Mouse (Mus musculus) layer of hippocampus, adult 2 months (tissue): ENCODE measurements around the gene Cd3e. TPM values are rescaled to one million over a fixed set of nuclear protein-coding genes. Genes with fewer than 3 reads are reported as not detected.
"Not testable (repeated sequence)": the region's sequence is repeated elsewhere in the genome, so short reads cannot be mapped to it uniquely, and the experiment has no call there.

Source experiments
- DNase-seq, 2 experiments: peaks; one replicate each; pipeline ENCODE4 v3.0.0; 2022; ENCODE audit warnings: low spot score in 2 of 2
- H3K27ac ChIP-seq: fragments of 200-600 bp; 2 replicates; pipeline ENCODE4 v1.8.1; 2022
- H3K4me3 ChIP-seq: fragments of 200-600 bp; 2 replicates; pipeline ENCODE4 v1.8.1; 2022; ENCODE audit warnings: mild to moderate bottlenecking
- CTCF ChIP-seq: fragments of 200-600 bp; conservative IDR thresholded peaks from 2 replicates; pipeline ENCODE4 v1.8.1; 2022; ENCODE audit warnings: antibody characterized with exemption, mild to moderate bottlenecking, moderate library complexity
- total RNA-seq, 2 experiments: library from RNA; stranded (reverse); gene quantifications; 2 replicates each; pipeline ENCODE4 v1.2.3; 2021

Gene Cd3e
- total RNA-seq, 2 experiments from 2014 or later = not detected

GRCm38 (mm10) chr9:44981676-44982075 lies 27.8 kb downstream of the Cd3e start, which contains the start of gene Cd3d:
TSS of gene Cd3d (plus strand) at chr9:44981786.
- no peak for TF ChIP-seq CTCF
- DNase-seq = no peak
- no peak within 1 kb of the TSS for H3K27ac ChIP-seq
- no peak within 1 kb of the TSS for H3K4me3 ChIP-seq

- H3K27ac ChIP-seq = no peak overlapping the region
- no peak for TF ChIP-seq CTCF
- no peak overlapping the region for H3K4me3 ChIP-seq
- no peak for DNase-seq
Measured at GRCm38 (mm10) chr9:44981104-44981503, 28.3 kb downstream of the Cd3e start.

GRCm38 (mm10) chr9:44980242-44980641 lies 29.2 kb downstream of the Cd3e start, which contains the start of gene Cd3g:
TSS of gene Cd3g (minus strand) at chr9:44980431.
- DNase-seq = no peak
- no peak for TF ChIP-seq CTCF
- no peak within 1 kb of the TSS for H3K27ac ChIP-seq
- H3K4me3 ChIP-seq = no peak within 1 kb of the TSS

GRCm38 (mm10) chr9:44979806-44980205 lies 29.6 kb downstream of the Cd3e start:
- H3K4me3 ChIP-seq = no peak overlapping the region
- H3K27ac ChIP-seq = no peak overlapping the region
- TF ChIP-seq CTCF = no peak
- no peak for DNase-seq

- TF ChIP-seq CTCF = no peak
- DNase-seq = no peak
- no peak overlapping the region for H3K27ac ChIP-seq
Measured at GRCm38 (mm10) chr9:44977813-44978212, 31.6 kb downstream of the Cd3e start.

GRCm38 (mm10) chr9:44969450-44969849 lies 40.0 kb downstream of the Cd3e start:
- no peak for DNase-seq
- H3K27ac ChIP-seq = no peak overlapping the region
- TF ChIP-seq CTCF = peak; percentile 69
- H3K4me3 ChIP-seq = no peak overlapping the region

More at GRCm38 (mm10) chr9:44977813-44978212, 31.6 kb downstream of the Cd3e start:
- H3K4me3 ChIP-seq = no peak overlapping the region

GRCm38 (mm10) chr9:44967763-44968162 lies 41.7 kb downstream of the Cd3e start:
- H3K4me3 ChIP-seq, H3K27ac ChIP-seq, DNase-seq: not testable (repeated sequence)

GRCm38 (mm10) chr9:44966815-44967242 lies 42.6 kb downstream of the Cd3e start:
- no peak overlapping the region for H3K27ac ChIP-seq
- H3K4me3 ChIP-seq = no peak overlapping the region
- DNase-seq = peak; percentile 59 to 70
- peak; percentile 94 for TF ChIP-seq CTCF

DNA sequence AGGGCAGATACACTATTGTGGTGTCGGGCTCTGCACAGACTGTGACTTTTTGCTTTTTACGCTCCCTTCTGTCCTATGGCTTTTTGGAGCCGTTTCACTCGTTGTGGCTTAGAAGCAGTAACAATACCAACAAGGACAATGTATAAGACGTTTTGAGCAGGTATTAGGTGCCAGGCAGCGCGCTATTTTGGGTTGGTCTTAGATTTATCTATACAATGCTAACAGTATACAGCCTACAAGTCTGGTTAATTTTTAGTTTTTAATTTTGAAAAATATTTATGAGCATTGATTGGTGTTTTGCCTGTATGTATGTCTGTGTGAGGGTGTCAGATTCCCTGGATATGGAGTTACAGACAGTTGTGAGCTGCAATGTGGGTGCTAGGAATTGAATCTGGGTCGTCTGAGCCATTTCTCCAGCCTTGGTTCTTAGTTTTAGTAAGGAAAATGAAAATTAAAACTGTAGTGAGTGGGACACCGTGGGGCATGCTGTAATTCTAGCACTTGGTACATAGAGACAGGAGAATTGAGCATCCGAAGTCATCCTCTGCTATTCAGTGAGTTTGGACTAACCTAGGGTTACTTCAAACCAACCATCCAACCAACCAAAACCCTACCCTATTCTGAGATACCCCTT lies 43.5 kb downstream of the Cd3e start:
- peak overlapping the region; percentile 99 for H3K4me3 ChIP-seq
- H3K27ac ChIP-seq = peak overlapping the region; percentile 91
- DNase-seq = no peak
- TF ChIP-seq CTCF = no peak

DNA sequence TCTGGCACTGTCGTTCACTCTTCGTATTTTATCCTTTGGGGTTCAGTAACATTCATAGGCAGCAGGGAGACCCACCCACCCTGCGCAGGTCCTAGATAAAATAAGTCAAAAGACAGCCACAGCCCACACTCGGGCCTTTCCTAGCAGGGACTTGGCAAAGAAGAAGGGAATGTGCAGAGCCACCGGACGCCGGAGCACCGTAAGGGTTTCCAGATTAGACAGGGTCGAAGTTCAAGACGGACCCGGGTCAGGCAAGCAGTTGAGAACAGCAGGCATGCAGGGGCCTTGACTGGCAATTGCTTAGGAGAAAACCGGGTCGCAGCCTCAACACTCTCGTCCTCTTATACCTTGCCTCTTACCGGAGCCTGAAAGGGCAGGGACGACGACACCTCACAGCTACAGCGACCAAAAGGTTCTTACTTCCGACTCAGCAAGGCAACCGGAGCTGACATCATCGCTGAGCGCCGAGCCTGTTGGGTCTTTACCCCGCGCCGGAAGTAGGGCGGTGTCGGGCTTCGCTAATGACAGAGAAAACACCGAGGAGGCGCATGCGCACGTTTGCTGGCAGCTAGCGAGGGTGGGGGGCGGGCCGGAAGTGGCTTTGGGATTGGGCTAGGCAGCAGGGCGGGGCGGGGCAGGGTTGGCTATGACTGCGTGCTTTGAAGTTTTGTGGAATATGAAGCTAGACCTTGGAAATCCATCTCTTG lies 44.1 kb downstream of the Cd3e start, which contains the start of gene Ube4a:
Gene Ube4a (minus strand): TSS at position 475 of the 707 bp plus-strand sequence.
- H3K4me3 ChIP-seq = peak within 1 kb of the TSS; percentile 99
- TF ChIP-seq CTCF = no peak
- DNase-seq = peak; percentile 98 to 100
- peak within 1 kb of the TSS; percentile 91 for H3K27ac ChIP-seq

DNA sequence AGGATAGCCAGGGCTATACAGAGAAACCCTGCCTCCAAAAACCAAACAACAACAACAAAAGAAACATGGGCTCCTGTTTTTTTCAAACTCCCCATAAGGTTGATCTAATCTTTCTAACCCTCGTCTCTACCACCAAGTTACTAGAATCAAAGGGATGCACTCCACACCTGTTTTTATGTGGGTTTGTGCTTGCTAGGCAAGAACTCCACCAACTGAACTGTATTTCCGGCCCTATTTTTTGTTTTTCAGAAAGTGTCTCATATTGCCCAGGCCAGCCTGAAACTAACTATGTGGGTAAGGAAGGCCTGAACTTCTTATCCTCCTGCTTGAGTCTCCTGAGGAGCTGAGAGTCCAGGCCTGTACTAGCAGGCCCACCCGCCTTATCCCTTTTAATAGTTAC lies 55.0 kb downstream of the Cd3e start:
- TF ChIP-seq CTCF = no peak
- Histone ChIP-seq H3K27ac (no peak overlapping the region), H3K4me3 (no peak overlapping the region)
- no peak for DNase-seq

Other genes with a start within 250 kb of the Cd3e start
- 100 to 1,000 TPM in 1 of 2 experiments, 10 to 100 TPM in 1; 100.0 to 103 TPM for gene Arcn1, start 241.8 kb downstream of the Cd3e start, total RNA-seq
- 10 to 100 TPM; 73.9 to 84.9 TPM for gene Ift46, start 241.7 kb downstream of the Cd3e start, total RNA-seq
- gene Tmem25, start 210.3 kb downstream of the Cd3e start, total RNA-seq = 10 to 100 TPM; 50.0 to 50.3 TPM
- 1 to 10 TPM; 1.1 to 1.7 TPM for gene Ttc36, start 206.6 kb downstream of the Cd3e start, total RNA-seq
- 10 to 100 TPM; 68.3 to 80.7 TPM for gene Kmt2a, start 128.3 kb downstream of the Cd3e start, total RNA-seq
- gene Atp5l, start 88.9 kb downstream of the Cd3e start, total RNA-seq = 100 to 1,000 TPM; 309 to 349 TPM
- gene Ube4a, start 44.0 kb downstream of the Cd3e start, total RNA-seq = 10 to 100 TPM; 73.0 to 75.2 TPM
- gene Cd3g, start 29.2 kb downstream of the Cd3e start, total RNA-seq = not detected
- not detected for gene Cd3d, start 27.8 kb downstream of the Cd3e start, total RNA-seq
- under 1 TPM; 0.54 to 0.90 TPM for gene Mpzl2, start 30.2 kb upstream of the Cd3e start, total RNA-seq
- 1 to 10 TPM; 4.2 to 4.7 TPM for gene Mpzl3, start 45.6 kb upstream of the Cd3e start, total RNA-seq
- gene Jaml, start 69.6 kb upstream of the Cd3e start, total RNA-seq = 1 to 10 TPM in 1 of 2 experiments, not detected in 1; 1.3 TPM
- gene Scn2b, start 108.2 kb upstream of the Cd3e start, total RNA-seq = 100 to 1,000 TPM; 245 to 254 TPM
- 10 to 100 TPM; 10.9 to 12.1 TPM for gene Scn4b, start 128.8 kb upstream of the Cd3e start, total RNA-seq
- gene BC049352, start 172.4 kb upstream of the Cd3e start, total RNA-seq = under 1 TPM; 0.44 to 0.72 TPM
- not detected for gene Tmprss4, start 194.5 kb upstream of the Cd3e start, total RNA-seq